Mouse (Mus musculus) adrenal gland, postnatal 36 days (tissue): ENCODE measurements around the gene Erbb3. TPM values are rescaled to one million over a fixed set of nuclear protein-coding genes. Genes with fewer than 3 reads are reported as not detected.

Experiments
- DNase-seq, 2 experiments: peaks; one replicate each; pipeline ENCODE4 v3.0.0; 2021; ENCODE audit warnings: mixed read lengths in 1 of 2
- total RNA-seq, 2 experiments: library from RNA; stranded (reverse); gene quantifications; 2 replicates each; pipeline ENCODE4 v1.2.3; 2021

The Erbb3 gene
- total RNA-seq, 2 experiments from 2014 or later = 2.2 to 2.3 TPM

DNA sequence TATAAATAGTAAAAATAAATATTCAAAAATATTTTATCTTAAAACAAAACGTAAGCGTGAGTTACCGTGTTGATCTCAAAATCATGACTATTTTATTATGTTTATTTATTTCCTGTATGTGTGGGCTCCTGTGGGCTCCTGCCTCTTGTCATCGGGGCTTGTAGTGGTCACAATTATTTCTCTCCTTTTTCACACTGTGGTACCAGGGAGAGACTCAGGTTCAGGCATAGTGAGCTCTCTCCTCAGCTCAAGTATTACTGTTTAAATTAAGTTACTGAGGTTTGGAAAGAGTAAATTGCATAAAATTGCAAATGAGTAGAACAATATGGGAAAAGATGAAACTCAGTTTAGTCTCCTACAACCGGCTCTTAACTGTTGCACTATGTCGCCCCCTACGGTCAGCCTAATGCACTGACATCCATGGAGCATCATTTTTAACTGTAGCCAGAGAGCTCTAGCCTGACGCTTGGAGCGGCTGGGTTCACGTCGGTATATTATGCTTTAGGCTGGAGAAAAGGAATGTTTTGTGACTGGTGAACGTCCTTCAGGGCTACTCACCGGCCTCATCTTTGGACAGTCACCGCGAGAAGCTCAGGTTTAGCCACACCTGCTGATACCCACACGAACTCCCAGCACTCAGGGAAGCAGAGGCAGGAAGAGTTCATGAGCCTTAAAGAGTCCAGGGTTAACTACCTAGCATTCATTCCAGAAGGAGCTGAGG lies 23.1 kb upstream of the Erbb3 start:
- DNase-seq = peak; percentile 78 to 86

GRCm38 (mm10) chr10:128606483-128606882 lies 17.0 kb upstream of the Erbb3 start:
- DNase-seq = no peak

- DNase-seq = no peak
These were observed 13.1 kb upstream of the Erbb3 start for GRCm38 (mm10) chr10:128602470-128603128.

GRCm38 (mm10) chr10:128601499-128601898 lies 12.0 kb upstream of the Erbb3 start:
- DNase-seq = no peak

- no peak for DNase-seq
These were observed 9.0 kb upstream of the Erbb3 start for GRCm38 (mm10) chr10:128598476-128598875.

- no peak for DNase-seq
These were observed 3.3 kb upstream of the Erbb3 start for GRCm38 (mm10) chr10:128592797-128593196.

DNA sequence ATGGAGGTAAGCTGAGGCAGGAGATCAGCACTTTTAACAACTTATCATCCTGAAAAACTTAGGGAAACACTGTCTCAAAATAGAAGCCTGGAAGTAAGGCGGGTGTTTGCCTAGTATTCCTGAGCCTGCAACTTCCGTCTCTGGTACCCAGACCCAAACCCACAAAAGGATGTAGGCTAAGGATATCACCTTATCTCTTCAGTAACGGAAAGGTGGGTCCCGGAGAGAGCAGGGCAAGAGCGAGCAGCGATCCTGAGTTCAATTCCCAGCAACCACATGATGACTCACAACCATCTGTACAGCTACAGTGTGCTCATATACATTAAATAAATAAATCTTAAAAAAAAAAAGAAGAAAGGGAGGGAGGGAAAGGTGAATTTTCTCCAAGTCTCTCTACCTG lies 2.0 kb upstream of the Erbb3 start:
- no peak for DNase-seq

GRCm38 (mm10) chr10:128590193-128590690 lies 790 bp upstream of the Erbb3 start:
- DNase-seq = peak; percentile 71 to 86

DNA sequence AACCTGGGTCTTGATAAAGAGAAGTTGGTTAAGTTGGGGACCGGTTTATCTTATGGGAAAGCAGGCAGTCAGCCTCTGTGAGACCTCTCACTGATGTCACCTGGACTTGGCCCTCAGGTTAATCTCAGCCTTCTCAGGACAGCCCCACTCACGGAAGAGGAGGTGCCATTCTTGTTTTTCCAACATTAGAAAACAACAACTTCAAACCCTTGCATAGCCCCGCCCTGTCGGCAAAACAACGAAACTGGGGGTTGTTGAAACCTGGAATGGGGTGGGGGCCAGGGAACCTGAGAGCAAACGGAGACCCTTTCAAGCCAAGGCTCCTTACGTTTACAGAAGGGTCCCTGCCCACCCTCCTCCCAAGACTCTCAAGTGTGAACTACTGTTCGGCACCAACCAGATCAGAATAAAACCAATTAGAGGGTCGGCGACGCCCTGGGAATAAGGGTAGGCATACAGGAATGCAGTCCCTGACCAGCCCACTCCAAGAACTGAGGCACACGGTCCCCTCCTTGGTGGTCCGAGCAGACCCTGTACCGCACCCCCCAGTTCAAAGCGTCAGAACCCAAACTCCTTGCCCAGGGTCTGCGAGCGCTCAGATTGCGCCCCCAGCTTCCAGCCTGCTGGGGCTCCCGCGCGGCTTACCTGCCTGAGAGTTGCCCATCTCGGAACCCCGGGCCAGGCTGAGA lies 533 bp downstream of the Erbb3 start:
- no peak for DNase-seq

DNA sequence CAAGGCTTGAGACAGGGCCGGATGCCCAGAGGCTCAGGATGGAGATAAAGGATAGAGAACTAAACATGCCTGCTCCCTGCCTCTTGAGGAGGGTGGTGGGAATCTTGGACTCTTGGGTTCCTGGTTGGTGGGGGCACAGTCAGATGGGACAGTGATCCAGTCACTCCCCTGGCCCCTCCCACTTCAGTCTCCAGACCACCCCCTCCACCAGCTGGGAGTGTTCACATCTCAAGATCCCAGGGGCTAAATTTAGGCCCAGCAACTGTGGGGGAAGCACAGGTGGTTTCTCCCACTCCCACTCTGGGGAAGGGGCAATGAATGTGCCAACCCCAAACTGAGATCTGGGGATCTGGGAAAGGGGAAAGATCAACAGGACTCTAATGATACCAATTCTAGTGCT lies 1.3 kb downstream of the Erbb3 start:
- DNase-seq = no peak

DNA sequence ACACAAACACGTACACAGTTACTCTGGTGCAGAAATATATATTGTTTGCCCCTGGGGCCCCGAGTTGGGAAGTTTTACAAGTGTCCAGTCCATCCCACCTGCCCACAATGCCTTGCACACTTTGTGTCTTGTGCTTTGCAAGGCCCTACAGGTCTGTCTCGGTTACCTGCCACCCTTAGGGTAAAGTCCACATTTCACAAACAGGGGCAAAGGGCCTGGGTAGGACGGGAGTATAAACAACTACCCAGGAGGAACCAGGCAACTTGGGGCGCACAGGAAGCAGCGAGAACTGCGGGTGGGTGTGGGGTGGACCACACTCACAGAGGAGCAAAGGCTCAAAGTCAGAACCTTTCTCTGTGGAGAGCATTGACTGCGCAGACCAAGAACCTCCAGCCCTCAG lies 1.8 kb downstream of the Erbb3 start:
- no peak for DNase-seq

DNA sequence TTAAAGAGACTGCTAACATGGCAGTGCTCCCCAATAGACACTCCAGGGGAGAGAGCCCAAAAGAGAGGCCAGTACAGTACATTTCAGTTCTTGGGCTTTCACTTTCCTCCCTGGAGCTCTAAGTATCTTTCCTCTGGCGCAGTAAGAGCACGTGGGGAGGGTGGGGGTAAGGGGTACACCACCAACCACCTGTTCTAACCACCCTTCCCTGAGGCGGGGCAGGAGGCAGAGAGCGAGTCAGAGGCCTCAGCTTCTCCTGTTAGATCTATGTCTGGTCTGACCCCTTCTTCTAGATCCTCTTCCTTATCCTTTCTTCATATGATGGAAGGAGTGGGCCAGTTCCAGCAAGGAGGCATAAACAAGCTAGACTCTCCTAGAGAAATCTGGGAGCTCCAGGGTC lies 2.3 kb downstream of the Erbb3 start:
- no peak for DNase-seq

DNA sequence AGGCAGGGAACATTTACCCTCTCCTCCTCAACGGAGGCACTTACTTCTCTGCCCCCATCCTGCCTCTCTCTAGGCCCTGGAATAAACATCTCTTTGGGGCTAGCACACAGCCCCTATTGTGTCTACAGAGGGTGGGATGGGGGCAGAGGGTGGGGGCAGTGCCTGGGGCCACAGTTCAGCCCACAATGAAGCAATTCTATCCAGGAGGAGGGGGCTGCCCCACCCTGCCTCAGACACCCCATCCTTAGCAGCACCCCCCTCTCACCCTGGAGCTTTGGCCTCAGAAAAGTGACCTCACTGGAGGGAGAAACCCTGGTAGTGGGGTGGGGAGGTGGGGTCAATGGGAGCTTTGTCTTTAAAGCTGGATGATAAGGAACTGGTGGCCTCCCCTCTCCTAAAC lies 2.9 kb downstream of the Erbb3 start:
- DNase-seq = no peak

- no peak for DNase-seq
These were observed 5.1 kb downstream of the Erbb3 start for GRCm38 (mm10) chr10:128584386-128584785.

- DNase-seq = peak; percentile 74 to 84
These were observed 5.8 kb downstream of the Erbb3 start for GRCm38 (mm10) chr10:128583644-128584043.

DNA sequence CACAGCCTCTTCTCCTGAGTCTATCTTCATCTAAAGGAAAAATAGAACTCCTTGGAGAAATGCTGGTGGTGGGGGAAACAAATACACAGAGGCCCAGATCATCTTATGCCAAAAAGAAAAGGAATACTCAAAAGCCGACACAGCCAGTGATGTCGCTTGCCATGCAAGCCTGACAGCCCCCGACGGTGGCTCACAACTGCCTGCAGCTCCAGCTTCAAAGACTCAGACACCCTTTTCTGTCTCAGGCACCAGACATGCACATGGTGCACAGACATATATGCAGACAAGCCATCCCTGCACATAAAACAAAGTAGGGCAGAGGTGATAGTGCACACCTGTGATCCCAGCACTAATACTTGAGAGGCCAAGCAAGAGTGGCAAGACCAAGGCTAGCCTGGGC lies 9.7 kb downstream of the Erbb3 start:
- DNase-seq = no peak

DNA sequence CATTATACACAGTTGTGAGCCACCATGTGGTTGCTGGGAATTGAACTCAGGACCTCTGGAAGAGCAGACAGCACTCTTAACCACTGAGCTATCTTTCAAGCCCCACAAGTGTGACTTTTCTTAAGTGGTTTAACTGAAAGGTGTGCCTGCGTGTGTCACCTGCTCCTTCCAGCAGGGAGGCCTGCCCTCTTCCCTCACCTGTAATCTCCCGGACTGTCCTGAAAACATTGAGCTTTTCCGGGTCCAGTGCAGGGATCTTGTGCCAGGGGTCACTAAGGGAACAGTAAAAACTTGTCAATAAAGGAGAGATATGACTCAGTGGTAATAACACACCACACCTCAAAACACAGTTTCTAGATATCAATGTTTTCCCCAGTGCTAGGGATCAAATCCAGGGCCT lies 10.2 kb downstream of the Erbb3 start:
- no peak for DNase-seq

DNA sequence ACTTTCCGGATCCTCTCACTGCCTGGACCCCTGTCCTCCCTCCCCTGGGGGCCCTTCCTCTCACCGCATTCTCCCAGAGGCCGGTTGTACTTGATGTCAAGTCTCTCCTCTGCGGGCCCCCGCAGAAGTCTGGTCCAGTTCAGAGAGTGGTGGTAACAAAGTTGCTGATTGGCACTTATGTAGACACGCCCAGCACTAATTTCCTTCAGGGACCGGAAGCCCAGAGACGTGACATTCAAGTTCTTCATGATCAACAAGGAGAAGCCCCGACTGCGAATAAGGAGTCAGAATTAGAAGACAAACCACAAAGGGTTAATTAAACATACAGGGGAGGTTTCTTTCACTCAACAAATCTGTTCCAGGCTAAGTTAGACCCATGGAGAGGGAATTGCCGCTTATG lies 11.1 kb downstream of the Erbb3 start:
- no peak for DNase-seq

DNA sequence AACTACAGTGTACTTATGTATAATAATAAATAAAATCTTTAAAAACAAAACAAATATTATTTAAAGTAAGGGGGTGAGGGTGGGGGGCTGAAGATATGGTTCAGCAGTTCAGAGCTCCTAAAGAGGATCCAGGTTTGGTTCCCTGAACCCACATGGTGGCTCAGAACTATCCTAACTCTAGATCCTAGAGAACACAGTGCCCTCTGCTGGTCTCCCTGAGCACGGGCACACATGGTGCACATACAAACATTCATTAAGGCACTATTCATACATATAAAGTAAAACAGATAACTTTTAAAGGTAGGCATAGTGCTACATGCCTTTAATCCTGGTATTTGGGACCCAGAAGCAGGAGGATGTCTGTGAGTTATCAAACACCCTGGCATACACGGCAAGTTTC lies 14.4 kb downstream of the Erbb3 start:
- no peak for DNase-seq

DNA sequence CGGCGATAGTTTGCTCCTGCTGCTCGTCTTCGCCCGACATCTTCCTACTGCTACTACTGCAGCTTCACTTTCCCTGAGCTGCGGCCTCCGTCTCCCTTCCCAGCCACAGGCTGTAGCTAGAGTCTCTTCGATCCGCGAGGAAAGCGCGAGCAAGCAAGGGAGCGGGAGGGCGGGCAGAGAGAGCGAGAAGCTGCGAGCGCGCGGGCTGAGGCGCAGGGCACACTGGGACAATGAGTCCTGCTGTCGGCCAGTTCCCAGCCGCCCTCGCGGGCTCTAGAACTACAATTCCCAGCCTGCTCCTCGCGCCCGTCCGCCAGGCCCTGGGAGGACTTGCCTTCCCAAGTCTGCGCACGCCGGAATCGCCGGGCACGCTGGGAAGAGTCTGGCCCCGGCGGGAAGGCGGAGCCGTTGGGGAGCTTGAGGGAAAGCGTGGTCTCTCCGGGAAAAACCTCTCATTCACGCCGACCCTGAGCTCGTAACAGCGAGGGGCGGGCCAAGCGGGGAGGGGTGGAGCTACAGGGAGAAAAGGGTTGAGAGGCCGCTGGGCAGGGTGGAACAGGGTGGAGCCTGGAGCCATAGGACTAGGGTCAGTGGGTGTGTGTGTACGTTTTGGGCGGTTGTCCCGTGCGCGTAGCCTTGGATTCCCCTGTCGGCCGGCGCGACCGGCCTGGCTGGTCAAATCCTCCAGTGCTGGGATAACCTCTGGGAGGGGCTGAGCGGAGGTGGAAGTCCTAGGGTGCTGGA lies 23.5 kb downstream of the Erbb3 start, which contains the start of gene Pa2g4:
Gene Pa2g4 (minus strand): TSS at position 200 of the 744 bp plus-strand sequence.
- DNase-seq = peak; percentile 99 to 100

DNA sequence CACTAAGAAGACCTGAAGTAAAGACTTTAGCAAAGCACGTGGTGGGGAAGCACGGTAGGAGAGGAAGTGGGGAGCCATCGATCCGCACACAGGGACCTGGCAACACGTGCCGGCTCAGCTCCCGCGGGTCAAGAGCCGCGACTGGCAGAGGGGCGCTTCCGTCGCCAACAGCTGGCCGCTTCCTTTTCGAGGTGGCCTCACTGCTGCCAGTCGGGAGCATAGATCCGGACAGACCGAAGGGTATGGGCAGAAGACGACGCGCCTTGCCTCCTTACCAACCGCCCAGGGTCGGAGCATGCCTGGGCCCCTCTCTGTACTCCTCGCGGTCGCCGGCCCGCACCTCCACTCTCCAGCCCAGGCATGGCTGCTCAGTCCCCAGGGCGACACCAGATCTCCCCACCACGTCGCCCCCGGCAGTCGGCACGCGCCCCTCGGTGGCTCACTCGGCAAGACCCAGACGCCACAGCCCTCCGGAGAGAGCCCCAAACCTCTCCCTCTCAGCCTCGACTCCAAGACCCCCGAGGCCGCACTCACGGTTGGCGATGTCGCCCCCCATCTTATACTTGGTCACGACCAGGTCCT lies 24.2 kb downstream of the Erbb3 start:
- peak; percentile 49 to 61 for DNase-seq

- no peak for DNase-seq
These were observed 25.9 kb downstream of the Erbb3 start for GRCm38 (mm10) chr10:128563544-128563943.
